Mouse (Mus musculus): ENCODE results near the gene Mas1.

DNA sequence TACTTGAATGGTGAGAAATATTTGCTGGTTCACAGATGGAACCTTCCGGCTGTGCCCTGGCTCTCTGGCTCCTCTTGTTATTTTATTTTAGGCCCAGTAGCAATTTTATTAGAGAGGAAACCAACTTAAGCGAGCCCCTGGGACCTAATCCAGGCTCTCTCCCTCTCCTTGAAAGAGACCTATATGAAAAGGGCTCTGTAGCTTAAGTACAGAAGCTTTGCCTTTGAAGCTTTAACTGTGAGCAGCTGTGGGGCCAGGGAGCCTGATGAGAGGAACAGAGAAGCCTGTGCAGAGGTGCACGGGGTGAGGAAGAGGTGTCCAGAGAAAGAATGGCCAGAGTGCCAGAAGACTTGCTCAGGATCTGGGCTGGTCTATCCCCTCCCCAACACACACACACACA is 33.1 kb downstream of the Mas1 start:
- TF ChIP-seq POLR2A (IDR thresholded peaks at IDR 0.05; ENCODE audit: insufficient read length, low read depth) (no peak), SRF (IDR thresholded peaks at IDR 0.05; ENCODE audit: control insufficient read depth, insufficient read length, low read depth) (no peak)

Data from myocyte (in vitro differentiated cells).